Mouse (Mus musculus) intestine, embryonic 16.5 days (tissue): ENCODE measurements at regions not wholly inside any gene's neighbourhood (a gene's known extent, or its start where the extent isn't known, plus 50 kb on each side); places are given as distances from the start of the nearest gene placed in this dataset.

Source experiments
- ATAC-seq: fragments of 200-750 bp; cut with Nextera tagmentation; 2 replicates; pipeline ENCODE4 v1.8.0; 2017; ENCODE audit warnings: moderate TSS enrichment, moderate library complexity
- H3K27ac ChIP-seq: fragments of 300-500 bp; sonication (generic); 2 replicates; pipeline ENCODE4 v1.5.1; 2014; ENCODE audit warnings: mild to moderate bottlenecking, low read length
- H3K27me3 ChIP-seq: fragments of 300-500 bp; sonication (generic); replicated peaks from 2 replicates; pipeline ENCODE4 v1.6.1; 2014; ENCODE audit warnings: low read length, control low read depth, mixed read lengths; ENCODE audit not compliant: control insufficient read depth, insufficient read depth
- H3K36me3 ChIP-seq: fragments of 300-500 bp; sonication (generic); 2 replicates; pipeline ENCODE4 v1.6.1; 2014; ENCODE audit warnings: low read length, control low read depth; ENCODE audit not compliant: control insufficient read depth, insufficient read depth
- H3K4me1 ChIP-seq: fragments of 300-500 bp; sonication (generic); 2 replicates; pipeline ENCODE4 v1.6.1; 2014; ENCODE audit warnings: low read length, control low read depth, mixed read lengths; ENCODE audit not compliant: control insufficient read depth, insufficient read depth
- H3K4me2 ChIP-seq: fragments of 300-500 bp; sonication (generic); 2 replicates; pipeline ENCODE4 v1.6.1; 2014; ENCODE audit warnings: low read depth, low read length, control low read depth
- H3K4me3 ChIP-seq: fragments of 300-500 bp; sonication (generic); 2 replicates; pipeline ENCODE4 v1.5.1; 2014; ENCODE audit warnings: mild to moderate bottlenecking, low read length
- H3K9ac ChIP-seq: fragments of 300-500 bp; sonication (generic); 2 replicates; pipeline ENCODE4 v1.6.1; 2014; ENCODE audit warnings: low read depth, low read length
- H3K9me3 ChIP-seq: fragments of 300-500 bp; sonication (generic); 2 replicates; pipeline ENCODE4 v1.6.1; 2016; ENCODE audit warnings: low read length, control low read depth; ENCODE audit not compliant: control insufficient read depth
- WGBS: fragments of 180-500 bp; shearing (Covaris S2); extraction: QIAGEN DNeasy Blood & Tissue Kit; methylation state at CpG from one replicate; pipeline ENCODE4 v1.1.7; 2014; 5-methylcytosine and 5-hydroxymethylcytosine counted together

- no peak for ATAC-seq
- Histone ChIP-seq H3K27me3 (no peaks in the 10 kb centered on the region), H3K4me1 (no peaks in the 10 kb centered on the region), H3K4me2 (no peak overlapping the region), H3K4me3 (no peak overlapping the region), H3K9me3 (no peaks in the 10 kb centered on the region), H3K9ac (no peak overlapping the region), H3K36me3 (no peaks in the 10 kb centered on the region), H3K27ac (no peak overlapping the region)
Measured at GRCm38 (mm10) chr6:51250233-51250632, 182.2 kb upstream of the Nfe2l3 start.

- Histone ChIP-seq H3K4me1 (no peaks in the 10 kb centered on the region; the same call in 1 of the 2 replicates), H3K27ac (no peak overlapping the region), H3K4me3 (no peak overlapping the region), H3K36me3 (no peaks in the 10 kb centered on the region), H3K9ac (no peak overlapping the region), H3K4me2 (no peak overlapping the region), H3K27me3 (no peaks in the 10 kb centered on the region), H3K9me3 (no peaks in the 10 kb centered on the region)
- no peak for ATAC-seq
- 91% methylated on average over 2 of the region's 2 CpGs for WGBS
Measured at GRCm38 (mm10) chr6:51251432-51251831, 181.0 kb upstream of the Nfe2l3 start.

- no peak overlapping the region for H3K9ac ChIP-seq
- 84% methylated on average over 3 of the region's 3 CpGs for WGBS
- no peak for ATAC-seq
Measured at GRCm38 (mm10) chr6:51252721-51253120, 179.7 kb upstream of the Nfe2l3 start.

DNA sequence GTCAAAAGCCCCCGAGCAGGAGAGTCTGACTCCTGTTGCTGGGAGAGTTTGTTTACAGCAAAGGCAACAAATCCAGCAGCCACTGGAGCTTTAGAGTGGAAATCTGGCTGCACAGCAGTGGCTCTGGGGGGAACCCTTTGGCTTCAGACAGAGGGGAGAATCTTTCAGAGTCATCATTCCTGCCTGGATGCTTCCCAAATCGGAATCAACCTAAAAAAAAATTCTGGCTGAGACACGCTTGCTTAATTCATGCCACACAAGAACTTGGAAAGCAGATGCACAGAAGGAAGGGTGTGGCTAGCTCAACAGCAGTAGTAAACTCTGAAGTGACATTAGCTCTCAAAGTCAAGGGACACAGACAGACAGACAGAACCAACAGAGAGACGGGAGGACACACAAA, 175.8 kb upstream of the Nfe2l3 start:
- peaks cover 4% of the 10 kb centered on the region; the same call in 1 of the 2 replicates for H3K9me3 ChIP-seq
- no peaks in the 10 kb centered on the region for H3K27me3 ChIP-seq
- no peak overlapping the region for H3K27ac ChIP-seq
- no peak overlapping the region for H3K9ac ChIP-seq
- no peaks in the 10 kb centered on the region for H3K36me3 ChIP-seq
- no peak overlapping the region for H3K4me2 ChIP-seq
- H3K4me3 ChIP-seq, result no peak overlapping the region
- H3K4me1 ChIP-seq, result peaks cover 2% of the 10 kb centered on the region; the same call in 1 of the 2 replicates
- 52% methylated on average over 4 of the region's 4 CpGs for WGBS
- no peak for ATAC-seq

More at GRCm38 (mm10) chr6:51252721-51253120, 179.7 kb upstream of the Nfe2l3 start:
- Histone ChIP-seq H3K27me3 (no peaks in the 10 kb centered on the region), H3K36me3 (no peaks in the 10 kb centered on the region), H3K4me2 (no peak overlapping the region), H3K27ac (no peak overlapping the region), H3K4me1 (no peaks in the 10 kb centered on the region; the same call in 1 of the 2 replicates), H3K9me3 (no peaks in the 10 kb centered on the region), H3K4me3 (no peak overlapping the region)

DNA sequence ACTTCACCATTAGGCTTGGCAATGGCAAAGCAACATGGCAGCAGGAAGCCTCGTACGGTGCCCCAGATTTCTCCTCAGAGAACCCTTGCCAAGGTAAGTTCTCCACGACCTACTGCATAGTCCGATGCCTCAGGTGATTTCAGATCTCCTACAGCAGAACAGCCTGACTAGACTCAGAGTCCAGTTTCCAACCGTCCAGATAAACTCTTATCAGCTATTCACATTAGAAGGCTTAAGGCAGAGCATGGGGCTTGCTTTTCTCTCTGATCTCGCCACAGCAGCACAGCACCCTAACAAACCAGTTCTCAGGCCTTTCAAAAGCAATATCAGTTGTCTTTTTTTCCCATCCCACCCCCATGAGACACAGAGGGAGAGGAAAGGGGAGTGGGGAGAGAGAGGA, 174.9 kb upstream of the Nfe2l3 start:
- Histone ChIP-seq H3K27me3 (no peaks in the 10 kb centered on the region), H3K4me2 (no peak overlapping the region), H3K27ac (no peak overlapping the region; the same call in 1 of the 2 replicates), H3K9ac (no peak overlapping the region), H3K4me3 (no peak overlapping the region), H3K36me3 (no peaks in the 10 kb centered on the region), H3K4me1 (peaks cover 2% of the 10 kb centered on the region; the same call in 1 of the 2 replicates), H3K9me3 (peaks cover 4% of the 10 kb centered on the region; the same call in 1 of the 2 replicates)
- ATAC-seq, result peak; percentile 75
- 66% methylated on average over 6 of the region's 6 CpGs for WGBS

- H3K27ac ChIP-seq, result no peak overlapping the region
- no peak overlapping the region for H3K4me3 ChIP-seq
- H3K36me3 ChIP-seq, result no peaks in the 10 kb centered on the region
- peaks cover 4% of the 10 kb centered on the region; the same call in 1 of the 2 replicates for H3K4me1 ChIP-seq
- H3K4me2 ChIP-seq, result no peak overlapping the region
- H3K9me3 ChIP-seq, result peaks cover 4% of the 10 kb centered on the region; the same call in 1 of the 2 replicates
- no peak overlapping the region for H3K9ac ChIP-seq
- WGBS, result 79% methylated on average over 2 of the region's 2 CpGs
- ATAC-seq, result peak; percentile 6; the same call in 1 of the 2 replicates
- H3K27me3 ChIP-seq, result no peaks in the 10 kb centered on the region
Measured at GRCm38 (mm10) chr6:51258304-51258703, 174.2 kb upstream of the Nfe2l3 start.

GRCm38 (mm10) chr6:51263595-51263994, 168.9 kb upstream of the Nfe2l3 start:
- ATAC-seq, result peak; percentile 73
- H3K9me3 ChIP-seq, result peaks cover 4% of the 10 kb centered on the region; the same call in 1 of the 2 replicates
- no peaks in the 10 kb centered on the region for H3K36me3 ChIP-seq
- H3K4me1 ChIP-seq, result peaks cover 5% of the 10 kb centered on the region; the same call in 1 of the 2 replicates
- H3K4me2 ChIP-seq, result no peak overlapping the region
- no peak overlapping the region for H3K27ac ChIP-seq
- H3K9ac ChIP-seq, result no peak overlapping the region
- H3K4me3 ChIP-seq, result no peak overlapping the region
- WGBS, result 53% methylated on average over 4 of the region's 4 CpGs
- no peaks in the 10 kb centered on the region for H3K27me3 ChIP-seq

DNA sequence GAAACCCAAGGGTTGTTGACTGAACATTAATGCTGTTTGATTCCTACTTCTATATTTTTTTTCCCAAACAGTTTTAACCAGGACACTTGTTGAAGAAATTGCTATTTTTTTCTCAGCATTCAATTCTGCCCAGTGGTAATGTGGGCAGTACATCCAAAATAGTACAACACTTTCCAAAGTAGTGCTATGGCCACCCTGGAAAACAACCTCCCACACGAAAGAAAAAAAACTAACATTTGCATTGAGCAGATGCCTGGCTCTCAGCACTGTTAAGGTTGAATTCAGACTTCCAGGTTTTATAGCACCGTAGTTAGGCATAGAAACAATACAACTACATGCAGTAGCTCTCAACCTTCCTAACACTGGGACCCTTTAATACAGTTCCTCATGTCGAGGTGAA, 167.1 kb upstream of the Nfe2l3 start:
- H3K9ac ChIP-seq, result no peak overlapping the region
- no peaks in the 10 kb centered on the region for H3K27me3 ChIP-seq
- H3K4me1 ChIP-seq, result peaks cover 11% of the 10 kb centered on the region; the same call in 1 of the 2 replicates
- H3K36me3 ChIP-seq, result no peaks in the 10 kb centered on the region
- no peak overlapping the region for H3K4me3 ChIP-seq
- peaks cover 4% of the 10 kb centered on the region; the same call in 1 of the 2 replicates for H3K9me3 ChIP-seq
- no peak overlapping the region for H3K27ac ChIP-seq
- 75% methylated on average over 3 of the region's 3 CpGs for WGBS
- no peak for ATAC-seq
- no peak overlapping the region for H3K4me2 ChIP-seq

DNA sequence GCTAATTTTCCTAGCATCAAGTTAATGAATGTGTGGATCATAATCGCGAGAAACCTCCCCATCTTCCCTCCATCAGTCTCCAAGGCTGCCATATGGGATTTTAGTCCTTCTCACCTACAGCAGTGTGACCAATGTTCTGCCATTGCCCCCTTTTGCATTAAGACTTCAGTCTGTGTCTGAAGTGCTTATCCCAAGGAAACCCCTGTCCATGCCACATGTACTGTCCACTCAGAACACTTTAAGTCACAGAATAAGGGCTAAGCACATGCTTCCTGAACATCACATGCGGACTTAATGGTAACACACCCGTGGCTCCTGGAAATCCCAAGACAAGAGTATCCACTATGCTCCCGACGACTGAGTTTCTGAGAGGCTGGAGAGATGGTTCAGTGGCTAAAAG, 165.7 kb upstream of the Nfe2l3 start:
- Histone ChIP-seq H3K36me3 (no peaks in the 10 kb centered on the region), H3K27me3 (no peaks in the 10 kb centered on the region), H3K4me1 (peaks cover 11% of the 10 kb centered on the region; the same call in 1 of the 2 replicates), H3K9ac (no peak overlapping the region), H3K9me3 (no peaks in the 10 kb centered on the region), H3K4me3 (no peak overlapping the region), H3K4me2 (no peak overlapping the region), H3K27ac (no peak overlapping the region)
- ATAC-seq, result no peak
- WGBS, result 88% methylated on average over 6 of the region's 6 CpGs

DNA sequence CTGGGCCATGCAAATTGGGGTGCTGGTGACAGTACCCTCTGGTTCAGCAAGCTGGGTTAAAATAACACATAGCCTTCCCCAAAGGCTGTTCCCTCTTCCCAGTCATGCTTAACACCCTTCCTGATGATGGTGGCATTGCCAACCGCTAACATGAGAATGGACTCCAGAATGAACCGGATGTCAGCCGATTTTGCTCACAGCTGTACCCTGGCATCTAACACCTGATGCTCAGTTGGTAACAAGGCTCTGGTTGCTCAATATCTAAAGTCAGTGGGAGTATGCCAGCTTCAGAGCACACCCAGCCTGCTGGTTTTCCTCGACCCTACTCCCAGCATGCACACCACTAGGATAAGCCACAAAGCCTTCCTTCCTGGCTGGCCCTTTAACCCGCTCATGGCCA, 164.6 kb upstream of the Nfe2l3 start:
- H3K9ac ChIP-seq, result no peak overlapping the region
- no peaks in the 10 kb centered on the region for H3K9me3 ChIP-seq
- H3K27me3 ChIP-seq, result no peaks in the 10 kb centered on the region
- no peak overlapping the region for H3K4me3 ChIP-seq
- 93% methylated on average over 5 of the region's 5 CpGs for WGBS
- no peak overlapping the region for H3K4me2 ChIP-seq
- no peaks in the 10 kb centered on the region for H3K36me3 ChIP-seq
- H3K4me1 ChIP-seq, result peaks cover 11% of the 10 kb centered on the region; the same call in 1 of the 2 replicates
- H3K27ac ChIP-seq, result no peak overlapping the region
- ATAC-seq, result no peak
